Mouse (Mus musculus): ENCODE data around the gene Enox2.

Enox2 gene

DNA sequence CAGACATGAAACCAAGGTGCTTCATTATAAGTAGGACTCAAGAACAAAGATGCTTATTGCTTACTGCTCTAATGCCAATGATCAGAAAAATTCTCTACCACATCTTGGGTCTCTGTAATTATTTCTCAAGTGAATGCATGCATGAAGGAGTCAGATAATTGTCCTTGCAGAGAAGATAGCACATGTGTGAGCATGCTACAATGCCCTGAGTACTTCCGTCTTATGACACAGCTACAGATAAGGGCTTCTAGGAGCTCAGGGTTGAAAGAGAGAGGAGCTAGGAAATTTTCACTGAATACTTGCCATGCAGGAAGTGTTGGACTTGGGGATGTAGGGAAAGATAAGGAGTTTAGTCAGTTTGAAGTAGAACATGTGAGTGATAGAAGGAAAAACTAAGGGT, 285.2 kb downstream of the Enox2 start:
- DNase-seq (ENCODE audit: low spot score in 2 of 2) = no peak

DNA sequence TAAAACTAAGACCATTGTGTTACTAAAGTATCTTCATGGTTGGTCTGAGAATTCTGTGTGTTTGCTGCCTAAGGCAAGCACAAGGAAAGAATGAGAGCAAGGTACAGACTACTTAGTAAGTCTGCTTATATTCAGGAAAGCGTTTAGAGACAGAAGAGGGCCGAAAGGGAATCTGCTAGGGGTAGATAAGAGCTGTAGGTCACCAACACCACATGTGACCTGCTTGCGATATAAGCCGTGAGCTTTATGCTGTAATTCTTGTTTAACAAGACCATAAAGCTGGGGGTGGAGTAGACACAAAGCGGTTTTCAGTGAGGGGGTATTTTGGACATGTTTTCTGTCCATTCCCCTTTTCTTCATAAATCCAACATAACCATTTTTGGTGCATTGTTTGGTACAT, 302.4 kb downstream of the Enox2 start:
- DNase-seq (ENCODE audit: low spot score in 2 of 2) = no peak

DNA sequence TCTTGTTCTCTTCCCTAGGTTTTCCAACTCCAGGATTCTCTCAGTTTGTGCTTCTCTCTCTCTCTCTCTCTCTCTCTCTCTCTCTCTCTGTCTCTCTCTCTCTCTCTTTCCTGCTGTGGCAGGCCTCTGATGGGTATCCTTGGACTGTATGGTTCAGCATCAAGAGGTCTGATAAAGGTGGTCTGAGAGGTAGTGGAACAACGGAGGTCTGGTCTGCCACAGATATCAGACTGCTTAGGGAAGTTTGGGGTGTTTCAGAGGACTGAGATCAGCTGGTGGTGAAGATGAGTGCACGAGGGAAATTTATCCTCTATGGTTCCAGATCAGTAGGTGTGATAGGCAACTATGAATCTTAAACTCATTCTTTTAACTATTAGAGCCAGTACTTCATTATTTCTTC, 303.6 kb downstream of the Enox2 start:
- DNase-seq (ENCODE audit: low spot score in 2 of 2) = no peak

All from cerebellum, postnatal 4 days (tissue).